Mouse (Mus musculus) spleen, adult 2 months (tissue): ENCODE data around the gene Ngf. TPM values are rescaled to one million over a fixed set of nuclear protein-coding genes. Genes with fewer than 3 reads are reported as not detected.

Source experiments
- DNase-seq, 2 experiments: peaks; one replicate each; pipeline versions ENCODE4 v3.0.0 to v3.0.0-alpha.2; 2012 to 2021; ENCODE audit warnings: low spot score in 2 of 2, low read depth in 1 of 2
- H3K27ac ChIP-seq: fragments of 200-500 bp; 2 replicates; pipeline ENCODE4 v1.5.1; 2012; ENCODE audit warnings: low read length, inconsistent platforms; ENCODE audit not compliant: insufficient read depth
- H3K27me3 ChIP-seq: fragments of 200-500 bp; 2 replicates; pipeline ENCODE4 v1.6.1; 2012; ENCODE audit warnings: mild to moderate bottlenecking, moderate library complexity, low read length, inconsistent platforms; ENCODE audit not compliant: control insufficient read depth, insufficient read depth
- H3K36me3 ChIP-seq: fragments of 200-500 bp; 2 replicates; pipeline ENCODE4 v1.6.1; 2012; ENCODE audit warnings: mild to moderate bottlenecking, low read length, inconsistent platforms; ENCODE audit not compliant: control insufficient read depth, insufficient read depth
- H3K4me1 ChIP-seq: fragments of 200-500 bp; 2 replicates; pipeline ENCODE4 v1.6.1; 2011; ENCODE audit warnings: inconsistent platforms; ENCODE audit not compliant: control insufficient read depth, insufficient read depth, insufficient read length
- H3K4me3 ChIP-seq: fragments of 200-500 bp; 2 replicates; pipeline ENCODE4 v1.5.1; 2011; ENCODE audit warnings: mild to moderate bottlenecking, inconsistent platforms; ENCODE audit not compliant: insufficient read depth, insufficient read length; ENCODE audit errors: extremely low read depth
- CTCF ChIP-seq: fragments of 200-500 bp; IDR thresholded peaks from 2 replicates; pipeline ENCODE4 v1.5.1; 2011; ENCODE audit warnings: mild to moderate bottlenecking, inconsistent platforms; ENCODE audit not compliant: insufficient read depth, insufficient read length, insufficient replicate concordance; ENCODE audit errors: extremely low read depth
- POLR2A ChIP-seq: fragments of 200-500 bp; IDR thresholded peaks from 2 replicates; pipeline ENCODE4 v1.6.1; 2011; ENCODE audit warnings: low read depth, low read length, inconsistent platforms
- WGBS: fragments of 180-500 bp; shearing (Covaris S2); methylation state at CpG from one replicate; pipeline ENCODE4 v1.1.7; 2018; 5-methylcytosine and 5-hydroxymethylcytosine counted together
- polyA plus RNA-seq: library from polyadenylated mRNA; depleted of rRNA; stranded (reverse); fragments of >200 nt; gene quantifications from 2 replicates; pipeline ENCODE4 v1.2.3, GENCODE M21; 2012; rRNA removed

Gene Ngf
- polyA plus RNA-seq, result 12.4 and 13.3 TPM in 2 replicates

DNA sequence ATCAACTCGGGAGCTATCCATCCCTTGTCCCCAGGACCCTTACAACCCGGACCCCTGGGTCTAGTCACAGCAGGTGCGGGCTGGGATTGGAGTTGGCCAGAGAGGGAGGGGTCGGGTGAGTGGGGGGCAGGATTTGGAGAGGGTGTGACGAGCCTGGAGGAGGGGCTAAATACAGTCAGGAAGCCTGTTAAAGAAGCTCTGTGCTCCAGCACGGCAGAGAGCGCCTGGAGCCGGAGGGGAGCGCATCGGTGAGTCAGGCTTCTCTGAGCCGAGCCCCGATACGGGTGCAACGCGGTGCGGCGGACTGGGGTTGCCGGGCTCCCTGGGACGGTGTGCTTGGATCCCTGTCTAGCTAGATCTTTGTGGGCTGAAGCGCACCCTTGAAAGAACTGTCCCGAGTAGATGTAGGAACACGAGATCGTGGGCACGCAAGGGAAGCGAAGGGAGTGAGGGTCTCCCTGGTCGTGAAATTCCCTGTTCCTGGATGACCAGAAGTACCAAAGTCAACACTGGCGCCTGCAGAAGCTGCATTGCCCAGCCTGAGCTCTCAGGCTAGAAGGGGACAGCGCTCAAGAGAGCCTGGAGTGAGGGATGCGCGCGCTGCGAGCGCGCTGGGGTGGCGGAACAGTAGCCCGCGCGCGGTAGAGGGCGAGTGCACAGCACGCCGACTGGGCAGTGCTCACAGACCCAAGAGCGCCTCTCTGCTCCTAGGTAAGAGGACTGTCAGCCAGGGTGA, at the start of gene Ngf:
Ngf (plus strand) TSS at position 207 of the 736 bp plus-strand sequence.
- DNase-seq, result no peak
- H3K36me3 ChIP-seq, result no peaks in the 10 kb centered on the region
- no peaks in the 10 kb centered on the region for H3K4me1 ChIP-seq
- peak within 1 kb of the TSS; percentile 16; the same call in 1 of the 2 replicates for H3K4me3 ChIP-seq
- TF ChIP-seq CTCF (no peak), POLR2A (no peak)
- H3K27ac ChIP-seq, result no peak within 1 kb of the TSS
- WGBS, result 8% methylated on average over 43 of the region's 43 CpGs
- H3K27me3 ChIP-seq, result no peaks in the 10 kb centered on the region

DNA sequence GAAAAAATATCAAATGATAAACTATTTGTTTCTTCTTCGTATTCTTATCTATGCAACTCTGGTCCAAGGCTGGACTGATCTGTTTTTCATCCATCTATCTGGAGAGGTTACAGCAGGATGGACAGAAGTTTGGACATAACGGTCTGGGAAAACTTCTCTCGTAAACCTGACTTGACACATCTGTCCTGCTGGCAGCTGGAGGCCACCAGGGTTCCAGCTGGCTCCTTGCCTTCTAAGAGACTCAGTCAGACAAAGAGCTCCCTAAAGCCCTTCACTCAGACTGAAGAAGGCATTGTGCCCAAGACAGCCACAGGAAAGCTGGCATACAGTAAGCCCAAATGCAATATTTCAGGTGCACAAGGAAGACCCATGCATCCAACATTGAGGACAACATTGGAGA, 24.2 kb upstream of the Ngf start:
- no peak for TF ChIP-seq CTCF
- TF ChIP-seq POLR2A, result no peak
- DNase-seq, result no peak
- no peaks in the 10 kb centered on the region for H3K4me1 ChIP-seq
- 87% methylated on average over 3 of the region's 3 CpGs for WGBS
- H3K27me3 ChIP-seq, result no peaks in the 10 kb centered on the region
- H3K36me3 ChIP-seq, result no peaks in the 10 kb centered on the region
- no peak overlapping the region for H3K27ac ChIP-seq
- H3K4me3 ChIP-seq, result no peak overlapping the region

DNA sequence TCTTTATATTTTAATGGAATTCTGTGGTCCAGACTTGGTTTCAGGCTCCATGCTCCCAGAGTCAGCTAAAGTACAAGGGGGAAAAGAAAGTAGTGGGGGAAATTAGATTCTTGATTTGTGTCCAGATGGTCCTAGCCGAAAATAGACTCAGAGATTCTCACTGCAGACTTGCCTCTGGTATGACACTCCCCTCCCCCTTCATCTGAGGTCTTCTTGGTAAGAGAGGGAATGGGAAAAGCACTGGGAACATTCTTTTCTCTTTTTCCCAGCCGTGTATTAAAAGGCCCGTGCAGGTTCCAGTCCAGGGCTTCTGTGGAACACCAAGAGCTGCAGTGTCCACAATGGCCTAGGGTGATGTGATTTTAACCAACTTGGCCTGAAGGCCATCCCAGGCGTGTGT, 23.0 kb upstream of the Ngf start:
- Histone ChIP-seq H3K4me3 (no peak overlapping the region), H3K36me3 (no peaks in the 10 kb centered on the region), H3K4me1 (no peaks in the 10 kb centered on the region), H3K27me3 (no peaks in the 10 kb centered on the region), H3K27ac (no peak overlapping the region)
- 84% methylated on average over 4 of the region's 4 CpGs for WGBS
- TF ChIP-seq CTCF, result no peak
- no peak for TF ChIP-seq POLR2A
- DNase-seq, result no peak

- WGBS, result 53% methylated on average over 6 of the region's 6 CpGs
- TF ChIP-seq POLR2A, result no peak
- no peak for TF ChIP-seq CTCF
Observed at GRCm38 (mm10) chr3:102454566-102454965, 15.2 kb upstream of the Ngf start.

DNA sequence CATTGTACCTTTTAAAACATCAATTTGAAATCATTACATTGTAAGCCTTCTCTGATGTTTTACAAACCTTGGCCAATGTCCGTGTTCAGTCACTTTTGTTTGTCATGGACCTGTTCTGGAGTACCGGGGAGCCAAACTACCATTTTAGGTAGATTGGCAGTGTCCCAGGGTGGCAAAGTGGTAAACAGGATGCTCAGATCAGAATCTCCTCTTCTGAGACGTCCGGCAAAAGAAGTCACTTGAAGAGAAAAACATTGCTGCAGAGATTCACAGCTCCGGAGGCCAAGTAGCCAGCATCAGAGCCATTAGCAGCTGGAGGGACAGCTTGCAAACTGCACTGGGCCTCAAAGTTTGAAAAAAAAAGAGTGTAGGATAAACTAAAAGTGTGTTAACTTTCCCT, 9.2 kb upstream of the Ngf start:
- Histone ChIP-seq H3K4me3 (no peak overlapping the region), H3K27ac (no peak overlapping the region), H3K4me1 (no peaks in the 10 kb centered on the region), H3K27me3 (no peaks in the 10 kb centered on the region), H3K36me3 (no peaks in the 10 kb centered on the region)
- DNase-seq, result no peak
- no peak for TF ChIP-seq POLR2A
- TF ChIP-seq CTCF, result no peak
- 75% methylated on average over 5 of the region's 5 CpGs for WGBS

More at GRCm38 (mm10) chr3:102454566-102454965, 15.2 kb upstream of the Ngf start:
- Histone ChIP-seq H3K4me1 (no peaks in the 10 kb centered on the region), H3K4me3 (no peak overlapping the region), H3K27me3 (no peaks in the 10 kb centered on the region), H3K36me3 (no peaks in the 10 kb centered on the region), H3K27ac (no peak overlapping the region)
- DNase-seq, result no peak

DNA sequence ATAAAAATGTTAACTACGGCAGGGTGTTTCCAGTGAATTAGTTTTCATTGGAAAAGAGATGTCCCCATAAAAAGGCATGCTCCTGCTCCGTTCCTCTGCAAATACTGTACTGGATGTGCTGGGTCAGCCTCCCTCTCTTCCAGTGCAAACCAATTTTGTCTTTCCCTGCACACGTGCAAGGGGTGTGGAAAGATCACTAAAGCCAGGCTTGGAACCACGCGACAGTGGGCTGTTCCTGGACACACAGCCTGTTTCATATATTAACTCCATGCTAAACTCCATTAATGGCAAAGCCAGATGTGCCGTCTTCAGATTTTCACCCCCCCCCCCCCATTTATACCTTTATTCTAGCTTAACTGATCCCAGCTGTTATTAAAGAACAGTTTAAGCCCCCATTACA, 8.7 kb upstream of the Ngf start:
- Histone ChIP-seq H3K27me3 (no peaks in the 10 kb centered on the region), H3K4me3 (no peak overlapping the region), H3K27ac (no peak overlapping the region), H3K36me3 (no peaks in the 10 kb centered on the region), H3K4me1 (no peaks in the 10 kb centered on the region)
- TF ChIP-seq CTCF (no peak), POLR2A (no peak)
- 86% methylated on average over 6 of the region's 6 CpGs for WGBS
- DNase-seq, result no peak

DNA sequence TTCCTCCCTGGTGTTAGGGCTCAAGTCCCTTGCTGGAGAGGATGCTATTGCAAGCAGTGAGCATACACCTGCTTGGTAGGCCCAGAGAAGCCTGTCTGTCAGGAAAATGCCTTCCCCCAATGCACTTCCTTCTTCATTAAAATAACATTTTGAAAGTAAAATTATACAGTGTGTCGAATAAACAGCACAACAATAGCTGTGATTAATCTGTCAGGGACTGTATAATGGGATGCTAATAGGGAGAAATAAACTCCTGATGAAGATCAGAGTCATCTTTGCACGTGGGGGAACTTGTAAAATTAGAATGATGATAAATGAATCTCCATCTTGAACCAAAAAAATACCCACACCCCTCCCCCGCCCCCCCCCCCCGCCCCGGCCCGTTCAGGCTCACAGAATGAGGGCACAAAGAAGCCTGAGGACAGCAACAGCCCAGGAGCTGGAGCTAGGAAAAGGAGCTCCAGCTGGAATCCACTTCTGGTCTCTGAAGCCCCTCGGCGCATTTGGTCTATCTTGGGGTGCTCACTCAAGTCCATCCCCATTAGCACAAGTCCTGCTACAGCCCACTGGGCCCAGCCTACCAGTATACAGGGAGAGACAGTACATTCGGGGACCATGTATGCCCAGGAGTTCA, 6.9 kb upstream of the Ngf start:
- no peak for DNase-seq
- Histone ChIP-seq H3K4me1 (no peaks in the 10 kb centered on the region), H3K4me3 (no peak overlapping the region), H3K27me3 (no peaks in the 10 kb centered on the region), H3K36me3 (no peaks in the 10 kb centered on the region), H3K27ac (no peak overlapping the region)
- WGBS, result 69% methylated on average over 9 of the region's 9 CpGs
- TF ChIP-seq CTCF (no peak), POLR2A (no peak)
